Mouse (Mus musculus): ENCODE data around the gene Mcoln1. TPM values are rescaled to one million over a fixed set of nuclear protein-coding genes. Genes with fewer than 3 reads are reported as not detected.

Mcoln1 gene
- total RNA-seq, 2 experiments from 2014 or later, result 18.5 to 22.0 TPM

- intact Hi-C loops (cut with DNase I), result no loop called here
- no peak for DNase-seq (ENCODE audit: low spot score)
Measured at GRCm38 (mm10) chr8:3495578-3496427, 4.5 kb upstream of the Mcoln1 start.

- no peak for DNase-seq (ENCODE audit: low spot score)
- intact Hi-C loops (cut with DNase I), result no loop called here
Measured at GRCm38 (mm10) chr8:3496428-3496748, 3.9 kb upstream of the Mcoln1 start.

DNA sequence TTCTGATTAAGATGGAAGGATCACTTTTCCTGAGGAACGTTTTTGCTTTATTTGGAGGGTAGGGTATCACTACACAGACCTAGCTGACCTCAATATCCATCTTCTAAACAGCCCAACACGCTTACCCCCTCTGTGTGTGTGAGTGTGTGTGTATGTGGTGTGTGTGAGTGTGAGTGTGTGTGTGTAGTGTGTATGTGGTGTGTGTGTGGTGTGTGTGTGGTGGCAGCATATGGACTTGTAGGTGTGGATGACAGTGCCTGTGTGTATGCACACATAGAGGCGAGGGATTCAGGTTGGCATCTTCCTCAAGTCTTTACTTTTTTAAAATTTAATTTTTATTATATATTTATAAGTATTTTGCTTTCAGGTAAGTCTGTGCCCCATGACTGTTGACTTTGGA is 1.7 kb upstream of the Mcoln1 start:
- DNase-seq (ENCODE audit: low spot score), result no peak
- intact Hi-C loops (cut with DNase I), result no loop called here

- no peak for DNase-seq (ENCODE audit: low spot score)
- intact Hi-C loops (cut with DNase I), result loop anchor here (2.0 kb wide), 1 partner anchor 15 kb away; the partner anchor contains the start of gene Pnpla6
Measured at GRCm38 (mm10) chr8:3499751-3500150, 506 bp upstream of the Mcoln1 start.

DNA sequence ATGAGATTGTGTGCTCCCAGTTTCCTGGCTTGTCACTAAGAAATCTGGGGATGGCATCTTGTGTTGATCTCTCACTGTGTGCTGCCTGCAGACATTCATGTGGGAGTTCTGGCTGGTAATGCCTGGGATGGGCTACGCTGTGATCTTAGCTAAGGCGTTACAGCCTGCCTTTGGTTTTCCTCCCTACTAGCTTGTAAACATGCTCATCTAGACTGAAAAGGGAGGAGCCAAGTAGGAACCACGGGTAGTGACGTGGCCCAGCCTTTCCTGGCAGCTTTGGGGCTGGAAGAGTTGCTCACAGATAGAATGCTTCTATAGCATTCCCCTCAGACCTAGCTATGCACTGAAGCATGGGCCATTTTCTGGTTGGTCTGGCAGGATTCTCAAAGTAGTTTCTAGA is 2.0 kb downstream of the Mcoln1 start:
- intact Hi-C loops (cut with DNase I), result no loop called here
- no peak for DNase-seq (ENCODE audit: low spot score)

- intact Hi-C loops (cut with DNase I), result no loop called here
- DNase-seq (ENCODE audit: low spot score), result no peak
Measured at GRCm38 (mm10) chr8:3507979-3508754, 7.9 kb downstream of the Mcoln1 start.

GRCm38 (mm10) chr8:3514681-3515247 is 14.5 kb downstream of the Mcoln1 start:
- DNase-seq (ENCODE audit: low spot score), result no peak
- intact Hi-C loops (cut with DNase I), result loop anchor here (2.0 to 10.0 kb wide), 3 partner anchors 14 to 108 kb away; partner anchors contain the start of genes Mcoln1, Pet100, Pex11g and Xab2

DNA sequence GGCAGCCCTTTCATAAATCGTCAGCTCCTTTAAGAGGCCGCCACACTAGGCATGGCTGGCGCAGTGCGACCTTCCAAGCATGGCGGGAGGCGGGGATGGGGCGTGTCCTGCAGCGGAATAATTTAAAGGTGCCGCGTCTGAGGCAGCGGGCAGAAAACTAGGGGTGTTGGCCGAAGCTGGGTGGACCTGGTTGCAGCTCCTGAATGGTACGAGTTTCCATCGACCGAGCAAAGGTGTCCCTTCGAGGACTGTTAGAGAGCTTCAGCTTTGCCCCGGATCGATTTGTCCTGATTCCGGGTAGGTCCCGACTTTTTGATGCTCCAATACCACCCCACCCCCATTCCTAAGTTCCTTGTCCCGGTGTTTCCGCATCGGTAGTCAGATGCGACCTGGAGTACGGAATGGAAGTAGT is 15.0 kb downstream of the Mcoln1 start, which contains the start of gene Pnpla6:
Gene Pnpla6 (plus strand): TSS at position 125 of the 412 bp plus-strand sequence.
- DNase-seq (ENCODE audit: low spot score), result peak; percentile 77
- intact Hi-C loops (cut with DNase I), result loop anchor here (2.0 to 10.0 kb wide), 3 partner anchors 14 to 107 kb away; partner anchors contain the start of genes Mcoln1, Pet100, Pex11g and Xab2

DNA sequence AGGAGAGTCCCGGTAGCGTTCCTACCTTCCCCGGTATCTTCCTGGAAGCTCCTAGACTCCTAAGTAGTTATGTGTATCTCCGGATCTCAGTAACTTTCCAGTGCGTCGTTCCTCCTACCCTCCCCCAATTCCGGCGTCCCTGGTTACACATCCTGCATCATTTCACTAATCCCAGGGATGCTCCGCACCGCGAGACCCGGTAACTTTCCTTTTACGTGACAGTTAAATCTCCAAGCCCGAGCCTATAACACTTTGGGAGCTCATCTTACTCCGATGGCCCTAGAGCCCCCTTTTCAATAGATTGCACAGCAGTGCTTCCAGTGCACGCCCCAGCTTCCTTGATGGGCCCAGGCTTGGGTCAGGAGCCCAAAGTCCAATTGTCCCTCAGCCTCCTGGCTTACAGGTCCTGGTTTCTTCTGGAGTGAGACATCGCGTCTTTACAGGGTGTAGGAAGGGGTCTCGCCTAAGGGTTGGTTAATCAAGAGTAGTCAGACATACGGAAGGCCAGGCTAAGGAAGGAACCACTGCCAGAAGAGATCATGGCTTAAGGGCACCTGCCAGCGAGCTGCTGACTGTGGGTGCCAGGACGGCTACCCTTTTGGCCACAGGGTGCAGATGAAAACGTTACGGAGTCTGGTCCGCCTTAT is 15.6 kb downstream of the Mcoln1 start:
- no peak for DNase-seq (ENCODE audit: low spot score)
- intact Hi-C loops (cut with DNase I), result loop anchor here (2.0 to 10.0 kb wide), 3 partner anchors 15 to 106 kb away; partner anchors contain the start of genes Mcoln1, Pet100, Pex11g and Xab2

DNA sequence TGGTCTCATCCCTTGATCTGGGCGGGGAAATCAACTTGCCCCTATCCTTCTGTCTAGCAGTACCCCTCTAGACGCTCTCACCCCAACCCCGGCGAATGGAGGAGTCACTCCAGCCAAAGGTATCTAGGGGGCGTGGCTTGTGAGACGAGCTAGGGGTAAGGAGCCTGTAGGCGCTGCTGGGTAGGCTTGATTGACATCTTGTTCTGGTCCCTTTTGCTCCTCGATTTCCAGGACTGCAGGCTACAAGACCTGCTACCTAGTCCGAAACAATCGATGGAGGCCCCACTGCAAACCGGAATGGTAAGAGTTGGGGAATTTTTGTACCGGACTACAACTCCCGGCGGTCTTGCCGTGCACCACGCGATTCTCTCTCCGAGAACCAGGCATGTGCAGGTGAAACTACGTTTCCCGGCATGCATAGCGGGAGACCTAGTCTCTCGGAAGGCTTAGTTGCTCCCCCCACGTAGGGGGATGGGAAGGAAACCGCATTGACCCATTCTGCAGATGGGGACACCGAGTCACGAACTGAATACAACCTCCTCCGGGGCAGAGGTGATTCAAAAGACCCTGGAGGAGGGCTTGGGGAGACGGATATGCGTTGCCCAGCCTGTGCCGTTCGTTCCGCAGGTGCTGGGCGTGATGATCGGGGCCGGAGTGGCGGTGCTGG is 16.3 kb downstream of the Mcoln1 start:
- intact Hi-C loops (cut with DNase I), result loop anchor here (5.0 to 10.0 kb wide), 2 partner anchors 52 to 106 kb away; partner anchors contain the start of genes Pet100, Pex11g and Xab2
- DNase-seq (ENCODE audit: low spot score), result peak; percentile 87

DNA sequence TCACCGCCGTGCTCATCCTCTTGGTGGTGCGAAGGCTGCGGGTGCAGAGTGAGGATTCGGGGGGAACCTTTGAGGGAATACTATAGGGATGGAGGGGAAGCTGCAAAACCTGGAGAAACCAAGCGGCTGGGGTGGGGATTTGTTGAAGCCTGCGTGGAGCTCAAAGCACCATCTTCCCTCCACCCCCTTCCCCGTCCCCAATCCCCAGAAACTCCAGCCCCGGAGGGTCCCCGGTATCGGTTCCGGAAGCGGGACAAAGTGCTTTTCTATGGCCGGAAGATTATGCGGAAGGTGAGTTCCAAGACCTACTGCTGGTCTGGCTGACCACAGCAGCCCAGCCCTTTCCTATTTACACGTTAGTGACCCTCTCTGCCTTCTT is 16.8 kb downstream of the Mcoln1 start:
- intact Hi-C loops (cut with DNase I), result loop anchor here (5.0 to 10.0 kb wide), 2 partner anchors 52 to 105 kb away; partner anchors contain the start of genes Pet100, Pex11g and Xab2
- DNase-seq (ENCODE audit: low spot score), result no peak

DNA sequence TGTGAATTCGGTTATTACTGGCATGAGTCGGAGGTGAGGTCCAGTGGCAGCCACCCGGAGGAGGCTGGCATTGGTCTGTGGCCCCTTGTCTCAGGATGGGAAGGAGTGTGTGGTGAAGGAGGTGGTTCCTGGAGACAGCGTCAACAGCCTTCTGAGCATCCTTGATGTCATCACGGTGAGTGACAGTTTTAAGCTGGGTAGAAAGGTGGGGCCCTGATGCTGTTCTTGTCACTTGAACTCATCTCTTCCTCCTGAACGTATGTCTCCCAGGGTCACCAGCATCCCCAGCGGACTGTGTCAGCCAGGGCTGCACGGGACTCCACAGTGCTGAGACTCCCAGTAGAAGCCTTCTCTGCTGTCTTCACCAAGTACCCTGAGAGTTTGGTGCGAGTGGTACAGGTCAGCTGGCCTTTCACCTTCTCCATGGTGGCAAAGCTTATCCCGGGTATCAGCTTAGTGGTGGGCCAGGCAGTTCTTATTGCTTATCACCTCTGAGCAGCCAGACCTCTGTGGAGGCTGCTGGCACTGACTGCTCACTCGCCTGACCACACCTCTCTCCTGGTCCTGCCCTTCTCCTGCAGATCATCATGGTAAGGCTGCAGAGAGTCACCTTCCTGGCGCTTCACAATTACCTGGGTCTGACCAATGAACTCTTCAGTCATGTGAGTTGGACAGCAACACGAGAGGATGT is 21.9 kb downstream of the Mcoln1 start:
- no peak for DNase-seq (ENCODE audit: low spot score)
- intact Hi-C loops (cut with DNase I), result no loop called here

GRCm38 (mm10) chr8:3530816-3531215 is 30.6 kb downstream of the Mcoln1 start:
- DNase-seq (ENCODE audit: low spot score), result no peak
- intact Hi-C loops (cut with DNase I), result no loop called here

GRCm38 (mm10) chr8:3531936-3532335 is 31.7 kb downstream of the Mcoln1 start:
- no peak for DNase-seq (ENCODE audit: low spot score)
- intact Hi-C loops (cut with DNase I), result no loop called here

GRCm38 (mm10) chr8:3536053-3536841 is 36.0 kb downstream of the Mcoln1 start:
- intact Hi-C loops (cut with DNase I), result no loop called here
- no peak for DNase-seq (ENCODE audit: low spot score)

- intact Hi-C loops (cut with DNase I), result no loop called here
- DNase-seq (ENCODE audit: low spot score), result no peak
Measured at GRCm38 (mm10) chr8:3536940-3537339, 36.7 kb downstream of the Mcoln1 start.

DNA sequence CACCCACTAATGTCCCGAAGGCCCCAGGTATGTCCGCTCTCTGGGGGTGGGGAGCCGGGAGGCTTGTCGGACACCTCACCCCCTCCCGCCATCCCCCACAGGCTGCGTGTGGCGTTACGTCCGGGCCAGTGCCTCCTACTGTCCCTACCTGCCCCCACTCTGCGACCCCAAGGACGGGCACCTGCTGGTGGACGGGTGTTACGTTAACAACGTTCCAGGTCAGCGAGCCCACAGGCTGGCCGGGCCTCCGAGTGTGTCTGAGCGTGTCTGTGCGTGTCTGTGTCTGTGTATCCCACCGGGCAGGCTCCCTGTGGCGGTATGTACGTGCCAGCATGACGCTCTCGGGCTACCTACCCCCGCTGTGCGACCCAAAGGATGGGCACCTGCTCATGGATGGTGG is 37.4 kb downstream of the Mcoln1 start:
- intact Hi-C loops (cut with DNase I), result no loop called here

GRCm38 (mm10) chr8:3539146-3539545 is 38.9 kb downstream of the Mcoln1 start:
- intact Hi-C loops (cut with DNase I), result no loop called here
- no peak for DNase-seq (ENCODE audit: low spot score)

More for the DNA sequence above, 37.4 kb downstream of the Mcoln1 start:
- DNase-seq (ENCODE audit: low spot score), result no peak

Data from heart, postnatal 25 days (tissue).